Mouse (Mus musculus): ENCODE measurements around the gene Hadhb.

- TF ChIP-seq CTCF (IDR thresholded peaks at IDR 0.05; ENCODE audit: borderline replicate concordance, insufficient read depth, low read length) (no peak), POLR2A (IDR thresholded peaks at IDR 0.05; ENCODE audit: low read depth, low read length) (no peak)
Measured at GRCm38 (mm10) chr5:30231891-30232270, 76.8 kb downstream of the Hadhb start.

Measured in embryonic fibroblast, embryonic 13.5 days (primary cell).